Mouse (Mus musculus): ENCODE measurements around the gene Notch2. TPM values are rescaled to one million over a fixed set of nuclear protein-coding genes. Genes with fewer than 3 reads are reported as not detected.

Notch2 gene
- polyA plus RNA-seq, 1 experiment from 2014 or later = 6.2 TPM

DNA sequence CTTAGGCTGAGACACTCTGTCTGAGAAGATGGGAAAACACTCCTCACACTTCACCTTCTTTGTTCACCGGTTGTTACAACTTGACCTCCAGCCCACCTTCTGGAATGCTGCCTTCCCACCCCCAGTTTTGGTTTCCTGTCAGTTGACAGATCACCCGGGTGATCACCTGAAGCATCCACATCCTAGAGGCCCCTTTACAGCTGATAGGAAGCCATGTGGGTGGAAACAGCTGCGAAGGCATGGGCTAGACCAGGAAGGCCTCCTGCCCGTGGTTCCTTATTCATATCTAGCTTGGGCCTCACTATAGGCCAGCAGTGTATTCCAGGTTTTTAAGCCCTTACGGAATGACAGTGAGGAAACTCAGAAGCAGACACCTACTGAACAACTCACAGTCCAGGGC, 73.5 kb downstream of the Notch2 start:
- Histone ChIP-seq H3K4me3 (ENCODE audit: low read depth, low read length) (no peak overlapping the region), H3K4me2 (ENCODE audit: low read depth, low read length) (no peak overlapping the region), H3K9me3 (ENCODE audit: low read length) (no peaks in the 10 kb centered on the region), H3K9ac (replicated peaks) (no peak overlapping the region), H3K36me3 (replicated peaks; ENCODE audit: insufficient read depth, low read length) (peaks cover 24% of the 10 kb centered on the region), H3K27ac (ENCODE audit: low read depth) (no peak overlapping the region), H3K27me3 (ENCODE audit: insufficient read depth, low read length) (no peaks in the 10 kb centered on the region), H3K4me1 (ENCODE audit: insufficient read depth) (peaks cover 44% of the 10 kb centered on the region)
- no peak for TF ChIP-seq EP300 (IDR thresholded peaks at IDR 0.05; ENCODE audit: low read depth)
- DNase-seq = no peak
- WGBS (ENCODE audit: insufficient replicate concordance) = 60% methylated on average over 5 of the region's 5 CpGs
- ATAC-seq = no peak

DNA sequence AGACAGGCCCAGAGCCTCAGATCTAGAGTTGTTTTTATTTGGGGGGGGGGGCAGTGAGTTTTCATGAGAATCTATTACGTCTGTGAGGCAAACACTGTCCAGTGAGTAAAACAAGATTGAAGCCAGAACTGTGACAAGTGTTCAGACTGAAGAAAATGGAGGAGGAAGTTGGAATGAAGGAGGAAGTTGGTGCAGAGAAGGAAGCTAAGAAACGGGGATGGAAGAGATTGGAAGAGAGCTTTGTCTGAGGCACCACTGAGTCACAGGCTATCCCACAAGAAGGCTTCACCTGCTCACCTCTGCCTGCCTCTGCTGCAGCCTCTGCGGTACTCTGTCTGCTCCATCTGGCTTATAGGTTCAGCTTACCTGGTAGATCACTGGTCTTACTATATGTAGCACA, 74.2 kb downstream of the Notch2 start:
- ATAC-seq = no peak
- Histone ChIP-seq H3K27ac (ENCODE audit: low read depth) (no peak overlapping the region), H3K27me3 (ENCODE audit: insufficient read depth, low read length) (no peaks in the 10 kb centered on the region), H3K4me1 (ENCODE audit: insufficient read depth) (peaks cover 37% of the 10 kb centered on the region), H3K4me3 (ENCODE audit: low read depth, low read length) (no peak overlapping the region), H3K9me3 (ENCODE audit: low read length) (no peaks in the 10 kb centered on the region), H3K36me3 (replicated peaks; ENCODE audit: insufficient read depth, low read length) (peaks cover 21% of the 10 kb centered on the region), H3K9ac (replicated peaks) (no peak overlapping the region), H3K4me2 (ENCODE audit: low read depth, low read length) (no peak overlapping the region)
- WGBS (ENCODE audit: insufficient replicate concordance) = 77% methylated on average over 3 of the region's 3 CpGs
- DNase-seq = no peak
- TF ChIP-seq EP300 (IDR thresholded peaks at IDR 0.05; ENCODE audit: low read depth) (no peak), CTCF (IDR thresholded peaks at IDR 0.05; ENCODE audit: low read depth) (no peak)

DNA sequence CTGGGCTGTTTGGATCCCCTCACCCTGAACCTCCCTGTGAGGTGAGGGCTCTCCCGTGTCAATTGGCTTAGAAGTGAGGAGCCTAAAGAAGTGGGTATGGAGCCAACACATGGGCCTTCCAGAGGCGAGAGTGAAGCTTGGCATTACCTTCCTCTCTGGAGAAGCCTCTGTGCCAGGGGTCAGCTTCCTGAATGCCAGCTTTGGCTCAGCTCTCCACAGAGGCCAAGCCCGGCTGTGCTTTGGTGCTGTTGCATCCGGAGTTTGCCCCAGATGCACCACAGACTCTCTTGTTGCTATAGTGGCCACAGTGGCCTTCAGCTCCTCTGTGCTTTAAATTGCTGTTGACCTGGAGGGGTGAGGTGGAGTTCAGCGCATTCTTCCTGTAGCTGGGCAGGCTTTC, 76.4 kb downstream of the Notch2 start:
- Histone ChIP-seq H3K9ac (replicated peaks) (no peak overlapping the region), H3K27me3 (ENCODE audit: insufficient read depth, low read length) (no peaks in the 10 kb centered on the region), H3K27ac (ENCODE audit: low read depth) (no peak overlapping the region), H3K36me3 (replicated peaks; ENCODE audit: insufficient read depth, low read length) (peaks cover 19% of the 10 kb centered on the region), H3K4me1 (ENCODE audit: insufficient read depth) (peaks cover 19% of the 10 kb centered on the region), H3K4me3 (ENCODE audit: low read depth, low read length) (no peak overlapping the region), H3K9me3 (ENCODE audit: low read length) (no peaks in the 10 kb centered on the region), H3K4me2 (ENCODE audit: low read depth, low read length) (no peak overlapping the region)
- ATAC-seq (no peak), DNase-seq (no peak)
- no peak for TF ChIP-seq CTCF (IDR thresholded peaks at IDR 0.05; ENCODE audit: low read depth)
- TF ChIP-seq EP300 (IDR thresholded peaks at IDR 0.05; ENCODE audit: low read depth) = no peak
- 75% methylated on average over 5 of the region's 5 CpGs for WGBS (ENCODE audit: insufficient replicate concordance)

DNA sequence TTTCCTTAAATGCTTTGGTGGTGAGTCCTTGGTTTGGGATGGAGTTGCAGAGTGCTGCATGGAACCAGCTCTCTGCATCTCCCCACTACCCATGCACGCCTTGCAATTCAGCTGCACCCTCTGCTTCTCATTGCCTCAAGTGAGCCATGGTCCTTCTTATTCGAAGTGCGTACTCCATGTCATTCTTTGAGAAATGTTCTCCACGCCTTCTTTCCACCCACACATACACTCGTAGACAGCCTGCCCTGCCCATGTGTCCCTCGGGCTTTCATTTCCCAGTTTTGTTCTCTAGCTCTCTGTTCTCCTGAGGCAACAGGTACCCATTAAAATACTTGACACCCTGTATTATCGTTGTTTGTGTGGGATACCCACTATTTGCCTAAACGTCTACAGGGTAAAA, 76.8 kb downstream of the Notch2 start:
- H3K9me3 ChIP-seq (ENCODE audit: low read length) = no peaks in the 10 kb centered on the region
- no peaks in the 10 kb centered on the region for H3K27me3 ChIP-seq (ENCODE audit: insufficient read depth, low read length)
- H3K9ac ChIP-seq (replicated peaks) = no peak overlapping the region
- peaks cover 16% of the 10 kb centered on the region for H3K4me1 ChIP-seq (ENCODE audit: insufficient read depth)
- peaks cover 19% of the 10 kb centered on the region for H3K36me3 ChIP-seq (replicated peaks; ENCODE audit: insufficient read depth, low read length)
- ATAC-seq (no peak), DNase-seq (no peak)
- no peak overlapping the region for H3K4me3 ChIP-seq (ENCODE audit: low read depth, low read length)
- no peak for TF ChIP-seq EP300 (IDR thresholded peaks at IDR 0.05; ENCODE audit: low read depth)
- no peak for TF ChIP-seq CTCF (IDR thresholded peaks at IDR 0.05; ENCODE audit: low read depth)
- H3K27ac ChIP-seq (ENCODE audit: low read depth) = no peak overlapping the region
- H3K4me2 ChIP-seq (ENCODE audit: low read depth, low read length) = no peak overlapping the region
- 82% methylated on average over 8 of the region's 8 CpGs for WGBS (ENCODE audit: insufficient replicate concordance)

DNA sequence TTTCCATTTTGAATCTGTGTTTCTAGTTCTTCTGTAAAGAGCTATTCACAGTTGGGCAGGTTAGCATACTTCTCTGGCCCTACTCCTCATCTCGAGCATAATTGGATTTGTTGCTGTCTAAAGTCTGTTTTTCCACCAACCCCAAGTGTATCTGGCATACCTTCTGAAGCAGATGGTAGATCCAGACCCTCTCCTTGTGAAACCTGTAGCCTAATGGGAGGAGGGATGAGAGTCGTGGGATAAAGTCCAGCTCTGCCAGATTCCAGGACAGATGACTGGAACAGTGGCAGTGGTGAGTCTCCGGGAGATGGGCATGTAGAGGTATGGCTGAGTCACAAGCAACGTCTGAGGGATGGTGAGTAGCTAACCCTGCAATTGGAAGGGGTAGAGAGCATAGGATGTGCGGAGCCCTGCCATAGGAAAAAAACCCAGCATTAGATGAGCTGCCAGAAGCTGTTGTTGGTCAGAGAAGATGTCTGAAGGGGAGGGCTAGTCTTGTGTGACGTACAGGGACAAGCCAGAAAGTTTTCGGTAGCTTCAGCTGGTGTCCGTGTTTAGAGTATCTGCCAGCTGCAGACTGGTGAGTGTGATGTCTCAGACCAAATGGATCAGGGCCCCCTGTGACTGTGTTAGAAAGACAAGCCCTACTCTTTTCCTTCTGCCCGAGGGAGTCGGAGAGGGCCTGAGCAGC, 79.5 kb downstream of the Notch2 start:
- Histone ChIP-seq H3K4me3 (ENCODE audit: low read depth, low read length) (no peak overlapping the region), H3K4me2 (ENCODE audit: low read depth, low read length) (no peak overlapping the region), H3K36me3 (replicated peaks; ENCODE audit: insufficient read depth, low read length) (peaks cover 11% of the 10 kb centered on the region), H3K4me1 (ENCODE audit: insufficient read depth) (no peaks in the 10 kb centered on the region), H3K27ac (ENCODE audit: low read depth) (no peak overlapping the region), H3K27me3 (ENCODE audit: insufficient read depth, low read length) (no peaks in the 10 kb centered on the region), H3K9me3 (ENCODE audit: low read length) (no peaks in the 10 kb centered on the region), H3K9ac (replicated peaks) (no peak overlapping the region)
- DNase-seq (no peak), ATAC-seq (no peak)
- 80% methylated on average over 10 of the region's 10 CpGs for WGBS (ENCODE audit: insufficient replicate concordance)
- TF ChIP-seq CTCF (IDR thresholded peaks at IDR 0.05; ENCODE audit: low read depth) = no peak

DNA sequence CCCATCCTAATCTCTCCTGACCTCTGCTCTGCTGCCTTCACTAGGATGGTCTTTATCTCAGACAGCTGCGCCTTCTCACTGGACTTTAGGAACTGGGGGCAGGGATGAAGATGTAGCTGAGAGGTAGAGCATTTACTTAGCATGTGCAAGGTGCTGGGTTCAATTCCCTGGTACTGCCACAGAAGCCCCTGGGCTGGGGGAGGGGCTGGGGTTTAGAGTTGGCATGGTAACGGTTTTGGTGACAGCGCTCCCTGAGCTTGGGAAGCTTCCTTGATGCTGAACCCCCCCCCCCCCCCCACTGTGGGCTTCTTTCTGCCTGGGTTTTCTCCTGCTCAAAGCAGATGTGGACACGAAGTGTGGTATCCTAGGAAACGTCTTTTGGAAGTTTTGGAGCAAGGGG, 80.6 kb downstream of the Notch2 start:
- 75% methylated on average over 5 of the region's 5 CpGs for WGBS (ENCODE audit: insufficient replicate concordance)
- no peaks in the 10 kb centered on the region for H3K27me3 ChIP-seq (ENCODE audit: insufficient read depth, low read length)
- no peak overlapping the region for H3K27ac ChIP-seq (ENCODE audit: low read depth)
- DNase-seq (no peak), ATAC-seq (no peak)
- H3K4me3 ChIP-seq (ENCODE audit: low read depth, low read length) = no peak overlapping the region
- TF ChIP-seq EP300 (IDR thresholded peaks at IDR 0.05; ENCODE audit: low read depth) (no peak), CTCF (IDR thresholded peaks at IDR 0.05; ENCODE audit: low read depth) (no peak)
- no peak overlapping the region for H3K4me2 ChIP-seq (ENCODE audit: low read depth, low read length)
- H3K36me3 ChIP-seq (replicated peaks; ENCODE audit: insufficient read depth, low read length) = peaks cover 23% of the 10 kb centered on the region
- no peak overlapping the region for H3K9ac ChIP-seq (replicated peaks)
- H3K9me3 ChIP-seq (ENCODE audit: low read length) = no peaks in the 10 kb centered on the region
- H3K4me1 ChIP-seq (ENCODE audit: insufficient read depth) = no peaks in the 10 kb centered on the region
